Mouse (Mus musculus) left cerebral cortex, postnatal 4 days (tissue): ENCODE data around the gene Ltbp1. TPM values are rescaled to one million over a fixed set of nuclear protein-coding genes. Genes with fewer than 3 reads are reported as not detected.

Experiments used
- DNase-seq: peaks from one replicate; pipeline ENCODE4 v3.0.0-alpha.2; 2022
- intact Hi-C: fragments of 180-260 bp; cut with DNase I; formaldehyde crosslinking; loops from one replicate; pipeline ENCODE4 v1.15.1; 2025
- total RNA-seq, 2 experiments: library from RNA; stranded (reverse); gene quantifications; 2 replicates each; pipeline ENCODE4 v1.2.3; 2021

Ltbp1 gene
- total RNA-seq, 2 experiments from 2014 or later: 3.1 to 3.3 TPM

- DNase-seq: no peak
- intact Hi-C loops: no loop called here
Observed at GRCm38 (mm10) chr17:75164566-75164965, 159.2 kb downstream of the Ltbp1 start.

- intact Hi-C loops: no loop called here
- DNase-seq: no peak
Observed at GRCm38 (mm10) chr17:75168572-75169200, 163.3 kb downstream of the Ltbp1 start.

- intact Hi-C loops: no loop called here
- DNase-seq: no peak
Observed at GRCm38 (mm10) chr17:75171659-75172058, 166.3 kb downstream of the Ltbp1 start.

GRCm38 (mm10) chr17:75172685-75173205, 167.4 kb downstream of the Ltbp1 start:
- no peak for DNase-seq
- intact Hi-C loops: no loop called here

GRCm38 (mm10) chr17:75174501-75174900, 169.1 kb downstream of the Ltbp1 start:
- DNase-seq: no peak
- intact Hi-C loops: no loop called here

GRCm38 (mm10) chr17:75177920-75178867, 172.8 kb downstream of the Ltbp1 start:
- DNase-seq: peak; percentile 13

GRCm38 (mm10) chr17:75179001-75179400, 173.6 kb downstream of the Ltbp1 start:
- intact Hi-C loops: no loop called here

More at GRCm38 (mm10) chr17:75177920-75178867, 172.8 kb downstream of the Ltbp1 start:
- intact Hi-C loops: no loop called here

GRCm38 (mm10) chr17:75180301-75180700, 174.9 kb downstream of the Ltbp1 start:
- DNase-seq: no peak

More at GRCm38 (mm10) chr17:75179001-75179400, 173.6 kb downstream of the Ltbp1 start:
- no peak for DNase-seq

GRCm38 (mm10) chr17:75180956-75181588, 175.7 kb downstream of the Ltbp1 start:
- intact Hi-C loops: no loop called here
- DNase-seq: no peak

More at GRCm38 (mm10) chr17:75180301-75180700, 174.9 kb downstream of the Ltbp1 start:
- intact Hi-C loops: no loop called here

GRCm38 (mm10) chr17:75182319-75183001, 177.1 kb downstream of the Ltbp1 start:
- no peak for DNase-seq
- intact Hi-C loops: no loop called here

- DNase-seq: no peak
- intact Hi-C loops: no loop called here
Observed at GRCm38 (mm10) chr17:75186732-75187509, 181.6 kb downstream of the Ltbp1 start.

- no peak for DNase-seq
- intact Hi-C loops: no loop called here
Observed at GRCm38 (mm10) chr17:75196952-75197351, 191.6 kb downstream of the Ltbp1 start.

- no peak for DNase-seq
- intact Hi-C loops: no loop called here
Observed at GRCm38 (mm10) chr17:75198767-75199166, 193.4 kb downstream of the Ltbp1 start.

- intact Hi-C loops: no loop called here
- no peak for DNase-seq
Observed at GRCm38 (mm10) chr17:75199694-75200093, 194.3 kb downstream of the Ltbp1 start.

- intact Hi-C loops: no loop called here
- no peak for DNase-seq
Observed at GRCm38 (mm10) chr17:75202314-75202713, 196.9 kb downstream of the Ltbp1 start.

- no peak for DNase-seq
Observed at GRCm38 (mm10) chr17:75204065-75204464, 198.7 kb downstream of the Ltbp1 start.

GRCm38 (mm10) chr17:75206281-75206680, 200.9 kb downstream of the Ltbp1 start:
- no peak for DNase-seq
- intact Hi-C loops: no loop called here

More at GRCm38 (mm10) chr17:75204065-75204464, 198.7 kb downstream of the Ltbp1 start:
- intact Hi-C loops: no loop called here

GRCm38 (mm10) chr17:75208164-75208698, 202.9 kb downstream of the Ltbp1 start:
- DNase-seq: no peak
- intact Hi-C loops: no loop called here

- intact Hi-C loops: no loop called here
- DNase-seq: no peak
Observed at GRCm38 (mm10) chr17:75210526-75210925, 205.2 kb downstream of the Ltbp1 start.
